Mouse (Mus musculus) heart, postnatal 4 days (tissue): ENCODE data around the gene Crabp2. TPM values are rescaled to one million over a fixed set of nuclear protein-coding genes. Genes with fewer than 3 reads are reported as not detected.

ENCODE experiments used
- DNase-seq: peaks from one replicate; pipeline ENCODE4 v3.0.0; 2021
- total RNA-seq, 2 experiments: library from RNA; stranded (reverse); gene quantifications; 2 replicates each; pipeline ENCODE4 v1.2.3; 2021

Gene Crabp2
- total RNA-seq, 2 experiments from 2014 or later = 0.91 to 1.0 TPM

DNA sequence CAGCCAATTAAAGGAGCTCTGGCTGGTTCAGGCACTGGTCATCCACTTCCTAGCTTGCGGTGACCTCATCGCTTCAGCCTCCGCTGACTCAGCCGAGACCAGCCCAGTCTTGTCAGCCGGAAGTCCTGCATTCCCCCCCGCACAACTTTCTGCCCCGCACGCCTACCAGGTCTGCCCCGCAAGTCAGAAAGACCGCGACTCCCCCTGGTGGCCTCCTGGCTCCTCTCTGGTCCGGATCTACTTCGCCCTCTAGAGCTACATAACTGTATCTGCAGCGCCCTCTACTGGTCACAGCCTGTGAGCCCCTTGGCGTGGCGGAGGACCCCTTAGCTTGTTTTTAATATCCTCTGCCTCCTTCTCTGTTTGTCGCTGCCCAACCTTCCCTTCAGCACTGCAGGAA, 38.4 kb downstream of the Crabp2 start:
- DNase-seq = peak; percentile 99

DNA sequence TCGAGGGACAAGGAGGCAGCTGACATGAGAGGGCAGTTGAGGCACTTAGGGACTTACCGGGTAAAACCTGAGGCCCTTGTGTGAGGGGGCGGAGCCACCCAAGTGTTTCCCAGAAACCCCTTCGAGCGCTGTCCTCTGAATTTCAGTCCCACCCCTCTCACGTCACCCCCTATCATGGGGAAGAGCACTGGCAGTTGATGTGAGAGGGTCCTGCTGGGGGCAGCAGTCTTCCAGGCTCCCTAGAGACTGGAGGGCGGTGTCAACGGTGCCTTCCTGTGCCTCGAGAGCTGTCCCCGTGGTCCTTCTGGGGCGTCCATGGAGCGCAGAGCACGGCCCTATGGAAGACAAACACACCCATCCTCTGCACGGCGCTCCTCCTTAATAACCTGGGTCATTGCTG, 39.2 kb downstream of the Crabp2 start:
- peak; percentile 29 for DNase-seq

GRCm38 (mm10) chr3:87988068-87988467, 39.6 kb downstream of the Crabp2 start:
- DNase-seq = no peak

DNA sequence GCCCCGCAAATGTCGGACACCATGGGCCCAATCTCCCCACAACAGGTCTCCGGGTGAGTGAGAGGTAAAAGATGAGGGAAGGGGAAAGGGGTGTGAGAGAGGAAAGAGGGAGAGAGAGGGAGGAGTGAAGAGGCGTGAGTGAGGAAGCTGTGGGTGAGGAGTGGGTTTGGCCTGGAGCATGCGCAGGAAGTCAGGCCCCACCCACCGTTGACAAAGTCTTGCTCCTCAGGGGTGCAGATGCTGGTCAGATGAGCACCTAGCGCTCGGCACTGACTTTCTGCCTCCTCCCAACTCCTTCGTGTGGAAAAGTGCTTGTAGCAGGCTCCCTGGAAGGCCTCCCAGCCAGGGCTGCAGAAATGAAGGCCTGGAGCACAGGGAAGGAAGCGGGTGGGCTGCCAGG, 41.5 kb downstream of the Crabp2 start:
- no peak for DNase-seq

DNA sequence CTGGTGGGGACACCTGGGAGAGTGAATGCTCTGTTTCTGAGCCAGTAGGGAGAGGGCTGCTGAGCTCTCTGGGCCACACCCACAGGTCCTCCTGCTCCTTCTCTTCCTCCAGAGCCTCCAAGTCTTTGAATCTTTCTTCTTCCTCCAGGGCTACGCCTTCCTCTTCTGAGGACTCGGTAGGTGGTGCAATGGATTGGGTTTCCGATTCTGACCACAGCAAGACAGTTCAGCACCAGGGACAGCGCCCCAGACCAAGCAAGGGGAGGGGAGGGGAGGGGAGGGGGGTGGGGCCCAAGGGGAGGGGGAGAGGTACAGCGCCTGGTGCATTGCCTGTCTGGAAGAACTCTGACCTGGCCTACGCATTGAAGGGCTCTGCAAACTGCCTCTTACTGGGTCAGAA, 45.0 kb downstream of the Crabp2 start:
- DNase-seq = peak; percentile 73

DNA sequence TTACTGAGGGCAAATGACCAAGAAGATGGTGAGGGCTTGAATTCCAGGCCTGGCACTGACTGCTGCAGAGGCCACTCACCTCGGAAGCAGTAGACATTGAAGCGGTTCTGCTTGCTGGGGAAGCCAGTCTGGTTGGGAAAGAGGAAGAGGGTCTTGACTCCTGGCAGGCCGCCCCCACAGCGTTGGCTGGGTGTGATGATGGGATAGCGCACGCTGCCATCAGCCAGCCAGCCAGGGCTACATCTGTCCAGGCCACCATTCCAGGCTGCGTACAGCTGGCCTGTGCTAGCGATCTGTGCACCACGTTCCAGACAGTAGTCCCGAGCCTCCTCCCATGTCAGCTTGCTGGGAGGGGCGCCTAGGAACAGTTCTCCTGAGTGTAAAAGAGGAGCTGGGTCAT, 46.9 kb downstream of the Crabp2 start:
- no peak for DNase-seq

- DNase-seq = no peak
Measured at GRCm38 (mm10) chr3:87996401-87996800, 47.9 kb downstream of the Crabp2 start.

DNA sequence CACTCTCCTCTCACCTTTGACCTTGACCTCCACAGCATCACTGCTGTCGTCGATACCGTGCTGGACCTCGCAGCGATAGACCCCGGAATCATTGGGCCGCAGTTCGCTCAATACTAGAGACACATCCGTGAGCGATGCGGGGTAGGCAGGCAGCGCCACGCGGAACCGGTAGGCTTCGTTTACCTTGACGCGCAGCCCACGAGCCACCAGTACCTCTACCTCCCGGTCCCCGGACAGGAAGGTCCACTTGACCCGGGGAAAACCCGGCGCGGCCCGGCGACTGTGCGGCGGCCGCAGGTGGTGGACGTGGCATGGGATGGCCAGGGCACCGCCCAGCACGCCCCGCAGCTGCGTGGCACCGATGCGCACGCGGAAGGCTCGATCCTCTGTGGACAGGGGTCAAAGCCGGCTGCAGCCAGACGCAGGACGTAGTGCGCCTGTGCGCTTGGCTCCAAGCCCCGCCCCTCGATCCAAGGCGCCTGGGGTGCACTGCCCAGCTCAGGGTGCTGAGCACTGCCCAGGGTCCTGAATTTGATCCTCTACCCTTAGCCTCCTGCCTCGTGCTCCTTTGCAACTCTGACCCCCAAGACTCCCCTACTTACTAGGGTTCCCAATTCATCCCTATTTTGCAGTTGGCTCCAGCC, 48.6 kb downstream of the Crabp2 start:
- peak; percentile 53 for DNase-seq

- DNase-seq = no peak
Measured at GRCm38 (mm10) chr3:87998747-87999146, 50.3 kb downstream of the Crabp2 start.

- no peak for DNase-seq
Measured at GRCm38 (mm10) chr3:87999243-87999895, 50.9 kb downstream of the Crabp2 start.

DNA sequence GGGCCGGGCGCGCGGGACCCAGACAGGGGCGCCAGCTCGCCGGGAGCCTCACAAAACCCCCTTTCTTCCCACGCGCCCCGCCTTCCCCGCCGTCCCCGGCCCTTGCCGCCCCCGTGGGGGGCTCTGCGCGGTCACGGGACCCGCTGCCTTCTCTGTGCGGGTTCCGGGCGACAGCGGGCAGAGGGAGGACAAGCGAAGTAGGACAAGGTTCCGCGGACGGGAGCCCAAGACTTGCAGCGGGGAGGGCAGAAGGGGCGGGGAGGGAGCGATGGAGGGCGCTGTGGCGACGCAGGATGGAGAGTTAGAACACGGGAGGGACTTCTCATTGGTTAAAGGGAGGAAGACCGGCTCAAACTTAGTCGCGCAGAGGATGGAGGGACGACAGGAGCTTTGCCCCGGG, 51.7 kb downstream of the Crabp2 start, which contains the start of gene Bcan:
TSS of gene Bcan (minus strand) at position 50 of the 400 bp plus-strand sequence.
- DNase-seq = no peak

GRCm38 (mm10) chr3:88000816-88001595, 52.5 kb downstream of the Crabp2 start:
- DNase-seq = no peak

GRCm38 (mm10) chr3:88002291-88002976, 54.0 kb downstream of the Crabp2 start:
- DNase-seq = no peak

Other genes with a start within 250 kb of the Crabp2 start
- under 1 TPM; 0.50 to 0.57 TPM for gene Lrrc71, start 200.0 kb upstream of the Crabp2 start, total RNA-seq
- gene Ntrk1, start 153.5 kb upstream of the Crabp2 start, total RNA-seq = under 1 TPM; 0.09 to 0.10 TPM
- gene Insrr, start 151.7 kb upstream of the Crabp2 start, total RNA-seq = under 1 TPM in 1 of 2 experiments, not detected in 1; 0.07 TPM
- 10 to 100 TPM; 24.8 to 26.1 TPM for gene Pear1, start 124.4 kb upstream of the Crabp2 start, total RNA-seq
- gene Sh2d2a, start 101.9 kb upstream of the Crabp2 start, total RNA-seq = under 1 TPM in 1 of 2 experiments, not detected in 1; 0.12 TPM
- gene Prcc, start 63.1 kb upstream of the Crabp2 start, total RNA-seq = 10 to 100 TPM; 56.2 to 56.9 TPM
- 100 to 1,000 TPM; 146 to 151 TPM for gene Hdgf, start 42.3 kb upstream of the Crabp2 start, total RNA-seq
- 10 to 100 TPM; 68.2 to 68.9 TPM for gene Mrpl24, start 29.2 kb upstream of the Crabp2 start, total RNA-seq
- gene Isg20l2, start 18.4 kb upstream of the Crabp2 start, total RNA-seq = 10 to 100 TPM; 20.1 to 21.2 TPM
- 1 to 10 TPM; 7.7 to 8.9 TPM for gene Rrnad1, start 17.9 kb upstream of the Crabp2 start, total RNA-seq
- 10 to 100 TPM; 66.5 to 70.4 TPM for gene Nes, start 22.4 kb downstream of the Crabp2 start, total RNA-seq
- under 1 TPM; 0.12 to 0.29 TPM for gene Bcan, start 51.6 kb downstream of the Crabp2 start, total RNA-seq
- gene Hapln2, start 78.9 kb downstream of the Crabp2 start, total RNA-seq = not detected
- gene Gpatch4, start 94.4 kb downstream of the Crabp2 start, total RNA-seq = 1 to 10 TPM; 7.2 to 7.5 TPM
- gene Naxe, start 109.8 kb downstream of the Crabp2 start, total RNA-seq = 10 to 100 TPM; 77.4 to 80.8 TPM
- gene Ttc24, start 129.6 kb downstream of the Crabp2 start, total RNA-seq = not detected
- 10 to 100 TPM; 49.2 to 56.5 TPM for gene Iqgap3, start 133.3 kb downstream of the Crabp2 start, total RNA-seq
- 100 to 1,000 TPM; 115 to 120 TPM for gene Mef2d, start 193.7 kb downstream of the Crabp2 start, total RNA-seq